Mouse (Mus musculus) CD4-positive naive resting alpha-beta T cell, adult 76 days (primary cell): ENCODE results near the gene Zc3h13. TPM values are rescaled to one million over a fixed set of nuclear protein-coding genes. Genes with fewer than 3 reads are reported as not detected.

Source experiments
- total RNA-seq: library from RNA; stranded (reverse); gene quantifications from one replicate; pipeline ENCODE4 v1.2.4, GENCODE M21; 2023

The Zc3h13 gene
- total RNA-seq: 67.1 TPM

DNA sequence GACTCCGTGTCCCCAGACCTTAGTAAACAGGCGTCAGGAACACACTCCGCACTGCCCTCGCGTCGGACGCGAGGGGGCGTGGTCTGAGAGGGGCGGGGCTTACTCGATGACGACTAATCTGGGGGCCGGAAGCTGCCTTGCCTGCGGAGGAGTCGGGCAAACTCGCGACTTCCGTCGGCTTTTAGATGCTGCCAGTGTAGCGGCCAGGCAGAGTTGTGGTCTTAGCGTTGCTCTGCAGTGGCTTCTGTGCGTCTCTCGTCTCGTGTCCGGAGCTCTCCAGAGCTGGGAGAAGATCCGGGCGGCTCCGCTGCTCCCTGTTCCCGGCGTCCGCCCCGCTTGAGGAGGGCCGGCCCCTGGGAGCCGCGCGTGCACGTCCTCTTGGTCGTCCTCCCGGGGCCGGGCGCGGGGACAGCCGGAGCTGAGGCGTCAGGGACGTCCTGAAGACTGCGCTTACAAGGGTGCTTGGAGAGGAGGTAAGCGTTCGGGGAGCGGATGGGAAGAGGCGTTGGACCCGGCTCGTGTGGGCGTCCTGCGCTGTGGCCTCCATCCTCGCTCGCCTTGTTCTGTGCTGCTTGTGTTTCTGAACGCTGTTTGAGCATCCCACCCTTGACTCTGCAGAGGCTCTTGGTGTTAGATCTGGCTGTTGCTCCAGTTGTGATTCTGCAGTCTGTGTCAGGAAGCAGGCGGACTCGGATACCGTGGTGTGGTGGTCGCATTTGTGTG is at the start of gene Zc3h13:
Zc3h13 (plus strand) TSS at position 181 of the 723 bp plus-strand sequence.

DNA sequence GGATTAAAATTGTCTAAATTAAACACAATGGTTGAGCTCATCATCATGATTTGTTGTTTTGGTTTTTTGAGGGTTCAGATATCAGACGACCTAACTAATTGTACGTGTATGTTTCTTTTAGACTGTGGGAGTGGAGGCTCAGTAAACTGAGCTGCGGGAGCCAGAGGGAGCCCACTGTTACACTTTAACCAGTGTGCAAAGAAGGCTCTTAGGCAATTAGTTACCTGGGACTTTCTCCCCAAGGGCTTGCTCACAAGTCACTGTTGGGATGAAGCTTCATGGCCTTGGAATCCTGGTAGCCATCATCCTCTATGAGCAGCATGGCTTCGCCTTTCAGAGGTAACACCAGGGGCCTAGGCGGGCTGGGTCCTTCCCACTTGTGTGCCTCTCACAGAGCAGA is 42.1 kb upstream of the Zc3h13 start, which contains the start of gene Cpb2:
Cpb2 (plus strand) TSS at position 201 of the 400 bp plus-strand sequence.

Other genes with a start within 250 kb of the Zc3h13 start
- gene Lrrc63, start 153.5 kb upstream of the Zc3h13 start, total RNA-seq: not detected
- 451 TPM for gene Lcp1, start 153.3 kb upstream of the Zc3h13 start, total RNA-seq
- not detected for gene Cpb2, start 42.1 kb upstream of the Zc3h13 start, total RNA-seq
- 1.7 TPM for gene Siah3, start 171.6 kb downstream of the Zc3h13 start, total RNA-seq